Mouse (Mus musculus): ENCODE results near the gene Morc2a. TPM values are rescaled to one million over a fixed set of nuclear protein-coding genes. Genes with fewer than 3 reads are reported as not detected.

The Morc2a gene
- total RNA-seq, 2 experiments from 2014 or later, result 16.8 to 20.7 TPM

DNA sequence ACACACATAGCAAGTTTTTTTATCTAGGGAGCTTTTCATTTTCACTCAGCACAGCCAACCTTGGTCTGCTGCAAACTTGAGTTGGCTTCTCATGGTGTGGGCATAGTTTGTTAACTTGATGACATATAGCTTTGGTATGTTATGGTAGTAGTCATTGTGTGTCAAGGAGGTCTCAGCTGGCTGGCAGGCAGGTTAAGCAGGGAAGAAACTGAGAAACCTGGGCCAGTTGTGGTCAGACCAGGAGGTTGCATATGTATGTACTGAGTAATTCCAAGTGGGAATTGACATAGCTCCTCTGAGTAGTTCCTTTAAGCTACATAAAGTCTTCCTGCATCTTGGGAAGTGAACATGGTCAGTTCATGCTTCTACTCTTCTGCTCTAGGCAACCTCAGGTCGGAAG, 35.2 kb downstream of the Morc2a start:
- no peak for DNase-seq

GRCm38 (mm10) chr11:3684723-3685430, 35.9 kb downstream of the Morc2a start:
- no peak for DNase-seq

DNA sequence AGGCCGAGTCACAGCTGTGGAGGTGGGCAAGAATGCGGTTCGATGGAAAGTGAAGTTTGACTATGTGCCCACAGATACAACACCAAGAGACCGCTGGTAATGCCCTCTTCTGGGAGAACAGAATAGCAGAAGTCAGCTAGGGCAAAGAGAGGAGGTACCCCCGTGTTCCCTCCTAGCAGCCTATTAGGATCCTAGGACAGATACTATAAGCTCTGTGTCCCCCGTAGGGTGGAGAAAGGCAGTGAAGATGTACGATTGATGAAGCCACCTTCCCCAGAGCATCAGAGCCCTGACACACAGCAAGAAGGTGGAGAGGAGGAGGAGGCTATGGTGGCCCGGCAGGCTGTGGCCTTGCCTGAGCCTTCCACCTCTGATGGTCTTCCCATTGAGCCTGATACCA, 36.4 kb downstream of the Morc2a start:
- no peak for DNase-seq

DNA sequence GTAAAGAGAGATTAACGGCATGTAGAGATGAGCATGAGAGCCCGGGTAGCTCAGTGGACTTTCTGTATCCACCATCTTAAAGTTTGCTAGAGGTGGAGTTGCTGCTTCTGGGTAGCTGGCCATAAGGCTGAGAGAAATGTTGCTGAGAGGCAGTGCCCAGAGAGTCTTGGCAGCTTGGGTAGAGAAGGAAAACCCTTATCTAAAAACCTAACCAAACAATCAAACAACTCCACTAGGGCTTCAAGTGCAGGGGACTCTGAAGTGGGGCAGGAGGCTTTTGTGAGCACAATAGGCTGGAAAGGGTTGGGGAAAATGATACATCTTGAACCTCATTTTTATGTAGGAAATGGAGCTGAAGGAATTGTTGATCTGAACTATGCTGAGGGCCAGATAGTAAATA, 37.3 kb downstream of the Morc2a start:
- no peak for DNase-seq

DNA sequence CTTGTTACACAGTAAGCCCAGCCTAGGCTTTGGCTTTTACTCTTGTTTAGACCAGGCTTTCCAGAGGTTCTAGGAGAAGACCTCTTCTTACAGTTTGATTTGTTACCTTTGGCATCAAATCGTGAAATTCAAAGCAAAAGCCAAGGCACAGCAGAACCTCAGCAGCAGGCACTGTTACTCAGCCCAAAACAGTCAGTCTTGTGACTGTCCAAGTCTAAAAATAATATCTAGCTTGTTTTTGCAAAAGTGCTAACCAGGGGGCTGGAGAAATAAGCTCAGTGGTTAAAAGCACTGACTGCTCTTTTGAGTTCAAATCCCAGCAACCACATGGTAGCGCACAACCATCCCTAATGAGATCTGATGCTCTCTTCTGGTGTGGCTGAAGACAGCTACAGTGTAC, 37.9 kb downstream of the Morc2a start:
- no peak for DNase-seq

GRCm38 (mm10) chr11:3691746-3692145, 42.8 kb downstream of the Morc2a start:
- DNase-seq, result no peak

DNA sequence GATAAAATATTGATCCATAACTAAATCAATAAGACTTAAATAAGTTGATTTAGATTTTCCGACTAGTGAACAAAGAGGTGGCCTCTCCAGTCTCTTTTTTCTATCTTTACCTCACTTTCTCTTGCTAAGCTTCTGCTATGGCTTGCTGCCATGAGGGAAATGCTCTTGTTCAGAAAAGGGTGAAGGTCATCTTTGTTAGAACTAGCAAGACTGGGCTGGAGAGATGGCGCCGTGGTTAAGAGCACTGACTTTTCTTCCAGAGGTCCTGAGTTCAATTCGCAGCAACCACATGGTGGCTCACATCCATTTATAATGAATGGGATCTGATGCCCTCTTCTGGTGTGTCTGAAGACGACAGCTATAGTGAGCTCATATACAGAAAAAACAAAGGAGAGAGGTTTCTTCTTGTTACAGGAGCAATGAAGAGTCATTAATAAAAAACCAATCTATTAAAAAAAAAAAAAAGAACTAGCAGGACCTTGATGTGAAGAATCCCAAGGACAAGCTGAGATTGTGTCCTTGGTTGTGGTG, 47.2 kb downstream of the Morc2a start:
- no peak for DNase-seq

- no peak for DNase-seq
These were observed 48.5 kb downstream of the Morc2a start for GRCm38 (mm10) chr11:3697441-3697840.

GRCm38 (mm10) chr11:3703089-3703992, 54.4 kb downstream of the Morc2a start:
- DNase-seq, result no peak

GRCm38 (mm10) chr11:3704404-3704803, 55.4 kb downstream of the Morc2a start:
- no peak for DNase-seq

DNA sequence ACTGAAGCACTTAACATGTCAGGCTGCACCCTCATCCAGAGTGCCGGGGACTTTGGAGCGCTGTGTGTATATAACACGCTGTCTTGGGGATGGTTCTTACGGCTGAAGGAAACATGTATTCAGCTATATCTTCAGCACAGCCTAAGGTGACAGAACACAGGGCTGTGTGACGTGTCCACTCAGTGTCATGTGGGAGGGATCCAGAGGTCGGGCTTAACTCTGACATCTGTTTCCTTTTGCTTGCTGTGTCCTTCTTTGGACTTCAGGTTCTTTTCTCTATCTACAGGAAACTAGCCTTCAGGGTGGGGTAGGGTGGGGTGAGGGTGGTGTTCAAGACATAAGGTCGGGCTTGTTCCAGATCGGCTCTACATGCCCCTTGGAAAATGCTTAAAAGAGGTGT, 58.1 kb downstream of the Morc2a start:
- DNase-seq, result no peak

DNA sequence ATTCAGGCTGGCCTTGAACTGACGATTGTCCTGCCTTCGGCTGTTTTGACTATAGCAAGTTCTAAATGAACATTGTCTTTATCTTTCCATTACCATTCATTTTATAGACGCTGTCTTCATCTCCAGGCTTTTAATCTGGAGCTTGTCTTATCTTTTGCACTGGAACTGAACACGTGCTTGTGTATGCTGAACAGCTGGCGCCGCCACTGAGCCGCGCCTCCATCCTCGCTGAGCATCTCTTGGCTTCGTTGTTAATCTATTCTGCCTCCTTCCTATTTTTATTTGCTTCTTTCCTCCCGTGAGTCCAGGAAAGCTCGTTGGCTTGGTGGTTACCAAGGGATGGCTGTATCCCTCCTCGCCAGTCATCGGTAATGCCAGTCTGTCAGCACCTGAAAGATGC, 61.2 kb downstream of the Morc2a start:
- DNase-seq, result no peak

GRCm38 (mm10) chr11:3714486-3714885, 65.5 kb downstream of the Morc2a start:
- peak; percentile 30 to 65 for DNase-seq

DNA sequence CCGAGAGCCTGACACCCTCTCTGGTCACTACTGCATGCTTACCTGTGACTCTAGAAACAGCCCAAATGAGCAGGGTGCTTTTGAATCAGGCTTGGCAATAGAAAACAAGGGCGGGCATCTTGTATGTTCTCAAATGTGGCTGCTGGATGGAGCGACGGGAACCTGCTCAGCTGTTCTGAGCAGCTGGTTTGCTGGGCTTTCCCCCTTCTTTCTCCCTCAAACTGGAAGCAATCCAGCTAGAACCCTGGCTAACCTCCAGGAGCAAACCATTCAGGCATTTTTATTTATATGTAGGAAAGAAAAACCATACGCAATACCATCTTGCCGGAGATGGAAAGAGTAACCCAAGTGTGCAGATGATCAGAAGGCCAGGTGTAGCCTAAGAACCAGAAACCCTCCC, 67.7 kb downstream of the Morc2a start:
- DNase-seq, result no peak

DNA sequence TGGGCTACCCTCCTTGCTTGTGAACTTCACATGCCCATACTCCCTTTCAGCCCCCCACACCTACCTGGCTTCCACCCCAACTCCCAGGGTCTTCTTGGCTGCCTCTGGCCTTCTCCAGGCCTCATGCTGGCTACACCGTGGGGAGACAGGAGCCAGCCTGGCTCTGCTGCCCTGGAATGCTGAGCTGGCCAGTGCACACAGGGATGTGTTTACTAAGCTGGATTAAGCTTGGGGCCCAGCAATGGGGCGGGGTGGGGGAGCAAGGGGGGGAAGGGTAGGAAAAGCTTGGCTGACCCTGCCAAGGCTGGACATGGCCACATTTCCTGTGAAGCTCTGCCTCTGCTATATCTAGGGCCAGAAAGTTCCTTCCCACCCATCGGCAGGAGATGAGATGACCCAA, 73.0 kb downstream of the Morc2a start:
- DNase-seq, result no peak

- no peak for DNase-seq
These were observed 73.9 kb downstream of the Morc2a start for GRCm38 (mm10) chr11:3722861-3723260.

GRCm38 (mm10) chr11:3723910-3724309, 74.9 kb downstream of the Morc2a start:
- peak in 1 of 2 experiments; percentile 15 for DNase-seq

GRCm38 (mm10) chr11:3724726-3725125, 75.7 kb downstream of the Morc2a start:
- DNase-seq, result no peak

DNA sequence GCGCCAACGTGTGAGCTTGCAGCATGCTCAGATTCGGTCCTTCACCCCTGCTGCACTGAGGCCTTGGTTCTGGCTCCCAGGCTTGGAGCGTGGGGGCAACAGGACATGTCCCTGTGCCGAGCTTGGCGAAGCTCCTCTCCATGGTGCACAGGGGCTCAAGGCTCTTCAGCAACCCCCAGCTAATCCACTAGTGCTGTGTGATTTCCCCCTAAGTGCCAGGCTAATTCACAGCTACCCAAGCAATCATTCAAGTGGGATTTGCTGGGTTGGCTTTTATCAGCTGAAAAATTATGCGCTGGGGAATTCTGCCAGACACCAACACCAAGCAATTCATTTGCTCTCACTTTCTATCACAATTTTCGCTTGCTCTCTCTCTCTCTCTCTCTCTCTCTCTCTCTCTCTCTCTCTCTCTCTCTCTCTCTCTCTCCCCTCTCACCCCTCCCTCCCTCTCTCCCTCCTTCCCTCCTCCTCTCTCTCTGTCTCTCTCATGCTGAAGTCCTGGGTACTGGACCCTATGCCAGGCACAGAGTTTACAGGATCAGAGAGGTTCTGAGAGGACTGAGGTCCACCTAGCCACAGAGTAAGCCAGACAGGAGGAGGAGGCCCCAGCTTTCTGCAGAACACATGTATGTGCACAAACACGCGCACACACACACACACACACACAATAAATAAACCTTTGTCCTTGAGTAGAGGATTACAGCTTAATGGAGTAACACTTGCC, 76.5 kb downstream of the Morc2a start:
- DNase-seq, result no peak

GRCm38 (mm10) chr11:3727438-3728105, 78.6 kb downstream of the Morc2a start:
- DNase-seq, result no peak

- no peak for DNase-seq
These were observed 82.5 kb downstream of the Morc2a start for GRCm38 (mm10) chr11:3731469-3731868.

All from heart, adult 18-20 months (tissue).